Mouse (Mus musculus) liver, postnatal 0 days (tissue): ENCODE results near the gene Wdtc1.

Source experiments
- CTCF ChIP-seq: sonication (generic); IDR thresholded peaks from 2 replicates; pipeline ENCODE4 v1.5.1; 2016; ENCODE audit warnings: antibody characterized with exemption, low read depth
- EP300 ChIP-seq: IDR thresholded peaks from 2 replicates; pipeline ENCODE4 v1.6.1; 2016; ENCODE audit warnings: antibody characterized with exemption, low read depth, mild to moderate bottlenecking

DNA sequence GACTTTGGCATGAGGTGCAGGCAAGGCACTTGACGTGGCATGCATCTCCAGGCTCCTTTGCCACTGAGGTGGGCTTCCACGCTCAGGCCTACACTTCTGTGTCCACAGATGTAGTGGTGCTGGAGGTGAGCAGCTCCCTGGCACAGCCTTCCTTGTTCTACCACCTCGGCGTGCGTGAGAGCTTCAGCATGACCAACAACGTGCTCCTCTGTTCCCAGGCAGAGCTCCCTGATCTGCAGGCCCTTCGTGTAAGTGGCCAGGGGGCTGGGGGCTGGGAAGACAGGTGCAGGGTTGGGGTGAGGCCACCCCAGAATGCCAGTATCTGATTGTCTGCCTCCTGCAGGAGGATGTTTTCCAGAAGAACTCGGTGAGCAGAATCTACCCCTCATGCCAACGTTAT, 110.6 kb downstream of the Wdtc1 start:
- TF ChIP-seq CTCF: no peak
- TF ChIP-seq EP300: no peak
